Mouse (Mus musculus): ENCODE measurements around the gene Cnksr1.

The Cnksr1 gene

GRCm38 (mm10) chr4:134252911-134253721, 14.9 kb upstream of the Cnksr1 start:
- no peak for DNase-seq (ENCODE audit: low read depth)

- DNase-seq (ENCODE audit: low read depth) = no peak
Observed at GRCm38 (mm10) chr4:134252131-134252910, 14.1 kb upstream of the Cnksr1 start.

GRCm38 (mm10) chr4:134251241-134252130, 13.3 kb upstream of the Cnksr1 start:
- no peak for DNase-seq (ENCODE audit: low read depth)

- no peak for DNase-seq (ENCODE audit: low read depth)
Observed at GRCm38 (mm10) chr4:134250930-134251240, 12.7 kb upstream of the Cnksr1 start.

GRCm38 (mm10) chr4:134250116-134250929, 12.1 kb upstream of the Cnksr1 start:
- no peak for DNase-seq (ENCODE audit: low read depth)

- peak; percentile 62 for DNase-seq (ENCODE audit: low read depth)
Observed at GRCm38 (mm10) chr4:134249651-134250050, 11.5 kb upstream of the Cnksr1 start.

GRCm38 (mm10) chr4:134246719-134247258, 8.6 kb upstream of the Cnksr1 start, which contains the start of gene Gm30191:
Gm30191 (plus strand) TSS chr4:134246935.
- no peak for DNase-seq (ENCODE audit: low read depth)

- DNase-seq (ENCODE audit: low read depth) = no peak
Observed at GRCm38 (mm10) chr4:134246256-134246655, 8.1 kb upstream of the Cnksr1 start.

GRCm38 (mm10) chr4:134245148-134245843, 7.1 kb upstream of the Cnksr1 start, which contains the start of gene Zfp593:
Zfp593 (minus strand) TSS chr4:134245592.
- DNase-seq (ENCODE audit: low read depth) = peak; percentile 95

GRCm38 (mm10) chr4:134243516-134244250, 5.5 kb upstream of the Cnksr1 start, which contains the start of gene E130218I03Rik:
E130218I03Rik (plus strand) TSS chr4:134243662.
- DNase-seq (ENCODE audit: low read depth) = no peak

GRCm38 (mm10) chr4:134238686-134239085, 487 bp upstream of the Cnksr1 start:
- DNase-seq (ENCODE audit: low read depth) = no peak

- no peak for DNase-seq (ENCODE audit: low read depth)
Observed at GRCm38 (mm10) chr4:134237582-134238278, 469 bp downstream of the Cnksr1 start.

GRCm38 (mm10) chr4:134234876-134235275, 3.3 kb downstream of the Cnksr1 start:
- peak; percentile 27 for DNase-seq (ENCODE audit: low read depth)

- DNase-seq (ENCODE audit: low read depth) = no peak
Observed at GRCm38 (mm10) chr4:134230431-134230830, 7.8 kb downstream of the Cnksr1 start.

- peak; percentile 40 for DNase-seq (ENCODE audit: low read depth)
Observed at GRCm38 (mm10) chr4:134227194-134227593, 11.0 kb downstream of the Cnksr1 start, which contains the start of gene Catsper4. Catsper4 (minus strand) TSS chr4:134227383.

- DNase-seq (ENCODE audit: low read depth) = no peak
Observed at GRCm38 (mm10) chr4:134222793-134223600, 15.2 kb downstream of the Cnksr1 start.

GRCm38 (mm10) chr4:134206488-134207053, 31.6 kb downstream of the Cnksr1 start:
- DNase-seq (ENCODE audit: low read depth) = no peak
